Mouse (Mus musculus): ENCODE results near the gene Pex11b.

DNA sequence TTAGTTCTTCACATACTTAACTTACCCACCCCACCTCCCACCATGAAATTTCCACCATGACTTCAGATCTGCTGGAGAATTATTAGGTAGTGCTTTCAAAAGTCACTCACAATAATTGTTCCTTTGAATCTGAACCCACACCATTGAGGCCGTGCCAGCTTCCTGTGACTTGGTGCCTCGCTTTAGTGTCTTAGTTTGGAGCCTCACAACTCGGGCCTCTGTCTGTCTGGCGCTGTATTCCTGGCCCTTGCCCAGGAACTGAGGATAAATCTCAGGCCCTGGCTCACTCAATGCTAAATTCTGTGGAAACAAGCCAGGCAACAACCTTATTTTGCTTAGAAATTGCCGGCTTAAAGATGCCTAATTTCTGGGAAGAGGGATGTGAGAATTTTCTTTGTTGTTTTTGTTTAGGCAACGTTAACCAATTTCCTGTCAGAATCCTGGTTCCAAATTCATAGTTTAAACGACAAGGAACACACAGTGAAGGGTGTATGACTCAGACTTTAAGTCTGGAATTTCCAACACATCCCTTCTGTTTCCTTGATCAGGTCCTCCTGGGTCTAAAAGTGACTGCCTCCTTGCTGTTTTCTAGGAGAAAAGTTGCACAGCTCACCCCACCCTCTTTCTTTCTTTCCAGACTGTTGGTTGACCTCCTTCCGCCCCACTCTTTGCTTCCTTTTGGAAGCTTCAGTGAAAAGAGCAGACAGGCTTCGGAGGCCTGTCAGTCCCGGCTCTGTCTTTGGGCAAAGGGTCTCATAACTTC, 33.1 kb upstream of the Pex11b start:
- TF ChIP-seq POLR2A (IDR thresholded peaks at IDR 0.05; ENCODE audit: extremely low read depth, insufficient read depth, low read length) (no peak), CTCF (IDR thresholded peaks at IDR 0.05; ENCODE audit: low read depth, low read length) (no peak)

All from liver, adult 2 months (tissue).